ENCODE assay signal across 8 mouse cellular contexts in the genomic region with DNA sequence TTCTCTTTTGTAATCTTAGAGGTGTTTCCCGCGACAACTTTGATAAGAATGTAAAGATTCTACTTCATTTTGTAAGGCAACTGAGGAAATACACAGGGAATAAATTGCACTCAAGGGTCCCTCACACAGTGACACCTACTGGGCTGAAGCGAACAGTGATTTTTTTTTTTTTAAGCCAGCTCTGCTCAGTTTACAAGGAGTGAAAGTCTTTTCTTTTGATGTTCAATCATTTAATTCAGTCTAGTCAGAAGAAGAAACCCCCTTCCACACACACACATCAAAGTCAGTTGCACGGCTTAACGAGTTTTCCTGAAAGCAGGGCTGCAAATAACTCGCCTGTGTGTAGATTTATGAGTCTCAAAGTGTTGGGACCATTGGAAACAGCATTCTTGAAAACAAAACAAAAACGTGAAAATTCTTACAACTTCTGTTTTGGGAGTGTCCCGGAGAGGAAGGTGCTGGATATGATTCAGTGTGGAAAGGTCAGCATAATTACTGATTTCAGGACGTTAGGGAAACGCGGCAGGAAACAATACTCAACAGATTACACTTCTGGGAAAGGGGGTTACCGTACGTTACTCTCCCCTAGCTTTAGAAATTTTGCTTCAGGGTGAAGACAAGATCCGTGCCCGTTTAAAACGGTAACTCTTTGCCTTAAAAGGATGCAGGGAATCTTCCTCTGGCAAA. TPM values are rescaled to one million over a fixed set of nuclear protein-coding genes. Genes with fewer than 3 reads are reported as not detected.
A peak's percentile ranks its signal among the peaks of the same experiment; 100 is the strongest.
DNase-seq lines count a peak whose midpoint lies in the region; ATAC-seq and TF ChIP-seq lines count a peak whose summit lies in the region.

Gene Sema3c (plus strand): TSS at position 588 of the 687 bp plus-strand sequence.

- no peaks in the 10 kb centered on the region for H3K27me3 ChIP-seq in heart, embryonic 10.5 days (ENCODE audit: insufficient read depth, poor library complexity, severe bottlenecking)

- intact Hi-C loops in left cerebral cortex, adult 2 months (cut with DNase I), result loop anchor here (5.0 kb wide), 3 partner anchors 193 to 627 kb away; no protein-coding TSS in a partner anchor

- H3K36me3 ChIP-seq in heart, embryonic 10.5 days, result no peaks in the 10 kb centered on the region

- under 1% methylated on average over 16 of the region's 16 CpGs for WGBS in heart, embryonic 10.5 days

- no peaks in the 10 kb centered on the region for H3K9me3 ChIP-seq in heart, embryonic 10.5 days

- no peak for DNase-seq in left cerebral cortex, adult 2 months (ENCODE audit: extremely low spot score in 1 of 2, low spot score in 2 of 2)
- DNase-seq in left cerebral cortex, adult 11 months (ENCODE audit: low spot score), result no peak
- peak; percentile 65 for DNase-seq in embryo, embryonic 11 days
- DNase-seq in heart, embryonic 10.5 days (ENCODE audit: low spot score), result no peak
- peak; percentile 5 to 31 for DNase-seq in kidney, postnatal 4 days
- peak; percentile 11 for DNase-seq in lung, postnatal 14 days
- DNase-seq in yolk sac, embryonic 10.5 days (ENCODE audit: low spot score), result peak; percentile 50

- H3K27ac ChIP-seq in left cerebral cortex, adult 2 months, result peak within 1 kb of the TSS; percentile 57; the same call in 1 of the 2 replicates
- H3K27ac ChIP-seq in heart, embryonic 10.5 days, result peak within 1 kb of the TSS; percentile 86

- TF ChIP-seq CTCF in left cerebral cortex, adult 2 months (IDR thresholded peaks at IDR 0.05), result peak; percentile 66

- ATAC-seq in CD4-positive, CD25-positive, alpha-beta regulatory T cell, adult 4 months, result no peak

- H3K4me1 ChIP-seq in heart, embryonic 10.5 days, result no peaks in the 10 kb centered on the region

- peak within 1 kb of the TSS; percentile 51 for H3K4me3 ChIP-seq in left cerebral cortex, adult 2 months
- peak within 1 kb of the TSS; percentile 73 for H3K4me3 ChIP-seq in heart, embryonic 10.5 days

RNA-seq across cellular contexts. Expression of gene Sema3c, which starts in this region (rescaled TPM):
- 10 to 100 TPM; 16.3 to 22.6 TPM for total RNA-seq in left cerebral cortex, adult 2 months (2021)
- polyA plus RNA-seq in heart, embryonic 10.5 days (2016; fragmentation: Nextera tagmentation; extraction: Ambion mirVana), result 25.5 and 28.3 TPM in 2 replicates
- not detected for polyA plus RNA-seq in CD4-positive, CD25-positive, alpha-beta regulatory T cell, adult 4 months (2017; shearing (Covaris generic))

Comparison
In these comparisons a context has a peak if more than half of its experiments do, and no peak if none do; other contexts are left out.
1. RNA of gene Sema3c (polyA plus RNA-seq): 25.5 to 28.3 TPM in heart, embryonic 10.5 days; not detected in CD4-positive, CD25-positive, alpha-beta regulatory T cell, adult 4 months; every median in the first group is over 10 times any median in the second.
2. DNase-seq: peak in embryo, embryonic 11 days (single experiment), kidney, postnatal 4 days (2 of 2), lung, postnatal 14 days (single experiment) and yolk sac, embryonic 10.5 days (single experiment); none in left cerebral cortex, adult 2 months (0 of 2), left cerebral cortex, adult 11 months (single experiment) and heart, embryonic 10.5 days (single experiment).